Mouse (Mus musculus) cerebellum, adult 8-10 months (tissue): Measurements from ENCODE around the gene Art1.

Source experiments
- DNase-seq: peaks from one replicate; pipeline ENCODE4 v3.0.0; 2022

Art1 gene

DNA sequence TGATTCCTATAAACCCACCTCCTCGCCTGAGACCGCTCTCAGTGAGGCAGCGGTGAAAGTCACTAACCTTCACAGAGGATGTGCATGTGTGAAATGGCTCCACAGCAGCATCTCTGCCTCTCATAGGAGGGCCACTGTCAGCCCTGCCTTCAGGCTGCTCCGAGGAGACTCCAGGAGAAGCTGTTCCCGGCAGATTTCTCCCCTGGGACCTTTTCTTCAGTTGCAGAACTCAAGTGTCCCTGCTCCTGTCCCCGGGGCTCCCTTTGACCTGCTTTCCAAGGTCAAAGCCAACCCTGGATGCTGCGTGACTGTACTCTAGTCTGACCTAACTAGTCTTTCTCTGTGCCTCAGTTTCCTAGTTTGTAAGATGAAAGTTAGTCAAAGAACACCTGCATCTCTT lies 7.6 kb downstream of the Art1 start, which contains the start of gene Art5:
Gene Art5, minus strand, starts transcription at position 319 of the 400 bp plus-strand sequence.
- DNase-seq = no peak

DNA sequence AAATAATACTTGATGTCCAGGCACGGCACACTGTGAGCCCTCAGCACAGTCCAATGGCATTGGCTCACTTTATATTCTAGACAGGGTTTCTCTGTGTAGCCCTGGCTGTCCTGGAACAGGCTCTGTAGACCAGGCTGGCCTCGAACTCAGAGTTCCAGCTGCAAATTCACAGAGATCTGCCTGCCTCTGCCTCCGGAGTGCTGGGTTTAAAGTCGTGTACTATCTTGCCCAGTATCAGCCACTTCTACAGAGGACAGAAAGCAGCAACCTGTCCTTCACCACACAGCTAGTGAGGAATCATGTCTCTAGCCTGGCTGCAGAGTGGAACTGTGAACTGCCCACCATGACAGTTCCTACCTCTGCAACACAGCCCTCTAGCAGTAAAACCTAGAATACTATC lies 8.2 kb downstream of the Art1 start:
- no peak for DNase-seq

DNA sequence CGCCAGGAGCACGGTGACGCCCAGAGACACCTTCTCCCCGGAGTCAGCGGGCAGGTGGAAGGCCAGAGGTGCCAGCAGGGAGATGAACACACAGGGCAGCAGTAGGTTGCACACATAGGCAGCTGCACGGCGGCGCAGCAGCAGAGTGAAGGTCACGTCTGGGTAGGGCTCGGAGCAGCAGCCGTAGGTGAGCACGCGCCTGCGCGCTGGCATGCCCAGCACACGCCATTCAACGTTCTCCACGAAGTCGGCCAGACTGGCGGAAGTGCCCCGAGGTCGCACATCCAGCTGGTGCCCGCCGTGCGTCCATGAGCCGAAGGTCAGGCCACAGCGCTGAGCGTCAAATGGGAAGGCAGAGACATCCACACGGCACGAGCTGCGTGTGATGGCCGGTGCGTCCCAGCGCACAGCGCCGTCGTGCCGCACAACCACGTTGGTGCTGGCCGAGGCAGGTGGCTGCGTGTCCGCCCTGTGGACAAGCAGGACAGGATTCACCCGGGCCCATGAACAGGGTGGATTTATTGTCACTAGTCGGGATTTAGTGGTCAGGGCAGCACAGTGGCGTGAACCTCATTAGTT lies 11.7 kb downstream of the Art1 start:
- no peak for DNase-seq

DNA sequence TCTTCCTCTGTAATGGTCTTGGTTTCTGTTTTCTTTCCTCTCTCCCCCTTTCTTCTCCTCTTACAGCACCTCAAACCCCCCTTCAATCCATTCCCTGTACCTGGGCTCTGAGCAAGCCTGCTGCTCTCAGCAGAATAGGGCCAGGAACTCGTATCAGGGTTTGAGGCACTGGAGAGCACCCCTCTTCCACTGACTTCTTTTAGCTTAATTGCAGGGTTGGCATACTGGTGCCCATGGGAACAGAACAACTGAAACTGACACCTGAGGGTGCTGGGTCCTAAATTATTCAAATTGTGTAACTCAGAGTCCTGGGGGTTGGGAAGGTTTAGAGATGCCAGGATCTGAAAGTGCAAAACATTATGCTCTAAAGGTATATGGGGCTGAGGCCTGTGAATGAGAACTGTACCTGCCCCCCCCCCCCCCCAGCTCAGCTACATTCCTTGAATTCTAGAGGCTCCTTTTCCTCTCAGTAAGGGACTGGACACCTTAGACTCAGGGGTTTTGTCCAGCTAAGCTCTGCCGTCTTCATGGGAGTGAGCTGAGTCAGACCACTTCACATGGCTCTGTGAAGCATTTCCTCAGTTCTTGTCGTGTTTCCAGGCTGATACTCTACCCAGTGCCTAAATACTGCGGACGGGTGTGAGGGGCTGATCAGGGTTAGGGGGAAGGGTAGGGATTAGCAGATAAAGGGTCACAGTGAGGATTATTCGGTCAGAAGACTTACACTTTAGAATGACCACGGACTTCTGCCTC lies 15.2 kb downstream of the Art1 start, which contains the start of gene Chrna10:
Gene Chrna10, minus strand, starts transcription at position 250 of the 753 bp plus-strand sequence.
- DNase-seq = no peak

DNA sequence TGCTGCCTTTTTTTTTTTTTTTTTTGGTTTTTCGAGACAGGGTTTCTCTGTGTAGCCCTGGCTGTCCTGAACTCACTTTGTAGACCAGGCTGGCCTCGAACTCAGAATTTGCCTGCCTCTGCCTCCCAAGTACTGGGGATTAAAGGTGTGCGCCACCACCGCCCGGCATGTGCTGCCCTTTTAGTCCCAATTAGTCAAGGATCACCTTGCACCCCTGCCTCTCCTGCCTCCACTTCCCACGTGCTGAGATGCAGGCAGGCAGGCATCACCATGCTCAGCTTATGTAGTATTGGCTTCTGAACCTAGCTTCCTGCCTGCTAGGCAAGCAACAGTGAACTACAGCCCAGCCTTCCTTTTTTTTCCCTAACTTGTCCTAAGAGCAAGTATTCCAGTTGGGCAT lies 15.8 kb downstream of the Art1 start:
- DNase-seq = no peak

DNA sequence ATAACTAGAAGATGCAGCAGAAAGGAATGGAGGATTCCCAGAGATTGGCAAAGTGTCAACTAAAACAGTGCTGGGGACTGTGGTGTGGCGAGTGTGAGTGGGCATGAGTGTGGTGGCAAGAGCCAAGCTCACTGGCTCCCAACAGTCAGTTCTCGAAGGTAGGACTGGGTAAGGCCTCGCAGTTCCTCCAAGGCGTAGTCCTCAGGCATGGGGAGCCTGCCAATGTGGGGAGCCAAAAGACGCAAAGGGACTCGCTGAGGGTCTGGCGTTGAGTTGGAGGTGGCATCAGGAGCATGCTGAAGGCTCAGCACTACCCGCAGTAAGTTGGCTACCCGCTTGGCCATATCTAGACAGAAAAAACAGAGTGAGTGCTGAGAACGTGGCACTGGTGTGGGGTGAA lies 18.8 kb downstream of the Art1 start:
- DNase-seq = no peak

DNA sequence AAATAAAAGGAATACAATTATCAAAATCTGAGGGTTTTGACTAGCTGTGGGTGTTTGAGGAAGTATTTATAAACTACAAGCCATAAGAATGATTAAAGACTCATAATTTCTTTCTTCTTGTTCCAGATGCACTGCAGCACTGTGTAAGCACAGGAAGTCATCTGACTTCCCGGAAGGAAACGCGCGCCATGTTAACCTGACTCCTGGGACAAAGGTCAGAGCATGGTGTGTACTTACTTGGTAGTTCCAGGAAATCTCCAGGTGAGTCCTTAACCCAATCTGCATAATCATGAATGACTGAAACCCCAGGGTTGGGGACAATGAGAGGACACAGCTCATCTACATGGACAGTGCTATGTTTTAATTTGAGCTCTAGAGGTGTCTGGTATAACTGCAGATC lies 30.9 kb downstream of the Art1 start:
- DNase-seq = no peak

DNA sequence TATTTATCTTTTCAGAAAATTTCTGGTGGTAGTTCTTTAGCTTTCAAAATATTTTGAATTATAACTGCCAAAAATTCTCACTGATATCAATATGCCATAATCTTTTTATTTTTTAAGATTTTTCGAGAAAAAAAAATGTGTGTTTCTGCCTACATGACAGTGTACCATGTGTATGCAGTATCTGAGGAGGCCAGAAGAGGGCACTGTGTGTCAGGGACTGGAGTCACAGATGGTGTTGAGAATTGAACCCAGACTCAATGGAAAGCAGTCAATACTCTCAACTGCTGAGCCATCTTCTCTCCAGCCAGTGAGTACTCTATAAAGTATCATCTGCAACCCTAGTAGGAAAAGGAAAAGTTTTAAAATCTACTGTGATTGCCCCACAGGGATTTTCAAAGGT lies 35.9 kb downstream of the Art1 start:
- DNase-seq = no peak

DNA sequence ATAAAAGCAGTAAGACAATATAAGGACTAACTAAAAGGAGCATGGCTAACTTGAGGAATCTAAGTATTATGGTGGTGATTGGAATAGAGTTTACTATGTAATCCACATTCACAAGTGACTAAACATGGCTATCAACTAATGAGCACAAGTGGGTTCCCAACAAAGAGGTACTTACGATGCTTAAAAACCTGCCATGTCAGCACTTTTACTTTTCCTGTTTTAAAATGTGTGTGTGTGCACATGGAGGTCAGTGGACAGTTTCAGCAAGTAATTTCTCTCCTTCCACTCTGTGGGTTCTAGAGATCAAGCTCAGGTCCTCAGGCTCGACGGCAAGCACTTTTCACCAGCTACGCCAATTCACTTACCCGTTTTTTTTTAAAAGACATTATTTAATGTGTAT lies 36.4 kb downstream of the Art1 start:
- DNase-seq = no peak

DNA sequence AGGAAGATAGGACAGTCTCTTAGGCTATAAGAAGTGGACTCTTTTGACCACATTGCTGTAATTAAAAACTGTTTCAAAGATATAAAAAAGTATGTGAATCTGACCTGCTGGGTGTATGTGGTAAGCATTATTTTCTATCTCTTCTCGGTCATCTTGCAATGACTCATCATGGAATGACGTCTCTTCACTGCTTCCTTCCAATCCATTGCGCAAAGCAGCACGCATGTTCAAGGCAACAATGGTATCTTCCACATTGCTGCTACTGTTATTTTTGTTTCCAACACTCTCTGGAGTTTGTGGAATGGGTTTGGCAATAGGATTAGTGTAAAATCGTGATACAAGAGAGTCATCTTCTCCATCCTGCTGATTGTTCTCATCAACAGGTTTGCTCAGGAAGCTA lies 52.1 kb downstream of the Art1 start:
- no peak for DNase-seq
